Mouse (Mus musculus) hindlimb bud, embryonic 11.5 days (tissue): Measurements from ENCODE around the gene Pld5.

Source experiments
- DNase-seq: peaks from one replicate; pipeline ENCODE4 v3.0.0-alpha.2; 2012; ENCODE audit warnings: low read depth, low spot score; ENCODE audit errors: extremely low spot score

Pld5 gene

GRCm38 (mm10) chr1:176167784-176168183 lies 107.3 kb downstream of the Pld5 start:
- DNase-seq = no peak

- DNase-seq = no peak
These were observed 108.0 kb downstream of the Pld5 start for GRCm38 (mm10) chr1:176167114-176167513.

GRCm38 (mm10) chr1:176145306-176145705 lies 129.8 kb downstream of the Pld5 start:
- DNase-seq = no peak

- no peak for DNase-seq
These were observed 140.7 kb downstream of the Pld5 start for GRCm38 (mm10) chr1:176134379-176134778.

GRCm38 (mm10) chr1:176125771-176126170 lies 149.3 kb downstream of the Pld5 start:
- DNase-seq = no peak

- DNase-seq = no peak
These were observed 150.7 kb downstream of the Pld5 start for GRCm38 (mm10) chr1:176124441-176124840.

- no peak for DNase-seq
These were observed 151.3 kb downstream of the Pld5 start for GRCm38 (mm10) chr1:176123781-176124180.

- no peak for DNase-seq
These were observed 159.5 kb downstream of the Pld5 start for GRCm38 (mm10) chr1:176115604-176116003.

- no peak for DNase-seq
These were observed 176.3 kb downstream of the Pld5 start for GRCm38 (mm10) chr1:176098685-176099320.

- no peak for DNase-seq
These were observed 183.0 kb downstream of the Pld5 start for GRCm38 (mm10) chr1:176092119-176092518.

- no peak for DNase-seq
These were observed 185.7 kb downstream of the Pld5 start for GRCm38 (mm10) chr1:176089382-176089781.

GRCm38 (mm10) chr1:176085952-176086648 lies 189.0 kb downstream of the Pld5 start:
- no peak for DNase-seq

- no peak for DNase-seq
These were observed 192.8 kb downstream of the Pld5 start for GRCm38 (mm10) chr1:176082306-176082705.

GRCm38 (mm10) chr1:176080969-176081368 lies 194.1 kb downstream of the Pld5 start:
- no peak for DNase-seq

- no peak for DNase-seq
These were observed 196.7 kb downstream of the Pld5 start for GRCm38 (mm10) chr1:176078410-176078809.

GRCm38 (mm10) chr1:176076799-176077198 lies 198.3 kb downstream of the Pld5 start:
- DNase-seq = no peak

- no peak for DNase-seq
These were observed 199.3 kb downstream of the Pld5 start for GRCm38 (mm10) chr1:176075810-176076209.

- no peak for DNase-seq
These were observed 199.7 kb downstream of the Pld5 start for GRCm38 (mm10) chr1:176075409-176075808.

GRCm38 (mm10) chr1:176074526-176074925 lies 200.6 kb downstream of the Pld5 start:
- no peak for DNase-seq

- no peak for DNase-seq
These were observed 209.8 kb downstream of the Pld5 start for GRCm38 (mm10) chr1:176065281-176065680.

- DNase-seq = no peak
These were observed 210.6 kb downstream of the Pld5 start for GRCm38 (mm10) chr1:176064471-176064870.

GRCm38 (mm10) chr1:176053653-176054052 lies 221.5 kb downstream of the Pld5 start:
- DNase-seq = no peak

- DNase-seq = no peak
These were observed 228.1 kb downstream of the Pld5 start for GRCm38 (mm10) chr1:176046995-176047394.
